Mouse (Mus musculus) layer of hippocampus, postnatal 14 days (tissue): Measurements from ENCODE around the gene Cx3cl1. TPM values are rescaled to one million over a fixed set of nuclear protein-coding genes. Genes with fewer than 3 reads are reported as not detected.

ENCODE experiments used
- DNase-seq, 2 experiments: peaks; one replicate each; pipeline ENCODE4 v3.0.0; 2021 to 2022; ENCODE audit warnings: low spot score in 2 of 2, mixed read lengths in 1 of 2
- total RNA-seq, 2 experiments: library from RNA; stranded (reverse); gene quantifications; 2 replicates each; pipeline ENCODE4 v1.2.3; 2021

Cx3cl1 gene
- total RNA-seq, 2 experiments from 2014 or later = 458 to 482 TPM

DNA sequence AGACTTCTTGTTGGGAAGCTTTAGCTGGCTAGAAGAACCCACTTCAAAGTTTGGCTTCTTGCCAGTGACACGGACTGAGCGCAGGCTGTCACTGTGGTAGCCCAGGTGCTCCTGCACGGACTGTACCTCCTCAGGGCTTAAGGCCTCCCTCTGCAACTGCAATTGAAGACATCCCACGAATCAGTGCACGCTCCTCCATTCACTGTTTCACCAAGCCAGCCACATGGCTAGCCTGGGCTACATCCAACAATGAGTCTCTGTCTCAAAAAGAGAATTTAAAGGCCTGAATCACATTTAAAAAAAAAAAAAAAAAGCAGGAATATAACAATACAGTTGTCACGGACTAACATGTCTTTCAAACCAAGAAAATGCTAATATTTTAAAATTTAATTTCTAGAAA lies 56.5 kb downstream of the Cx3cl1 start:
- DNase-seq = no peak

Other genes starting within 250 kb of the Cx3cl1 start
- 10 to 100 TPM; 53.2 to 67.5 TPM for gene Cpne2, start 239.0 kb upstream of the Cx3cl1 start, total RNA-seq
- 10 to 100 TPM; 30.5 to 34.3 TPM for gene Rspry1, start 170.1 kb upstream of the Cx3cl1 start, total RNA-seq
- 10 to 100 TPM; 42.1 to 44.5 TPM for gene Fam192a, start 170.0 kb upstream of the Cx3cl1 start, total RNA-seq
- gene Arl2bp, start 105.4 kb upstream of the Cx3cl1 start, total RNA-seq = 100 to 1,000 TPM; 152 to 167 TPM
- 10 to 100 TPM; 60.7 to 66.1 TPM for gene Pllp, start 75.7 kb upstream of the Cx3cl1 start, total RNA-seq
- under 1 TPM; 0.17 to 0.18 TPM for gene Ccl22, start 26.4 kb upstream of the Cx3cl1 start, total RNA-seq
- gene Ccl17, start 38.4 kb downstream of the Cx3cl1 start, total RNA-seq = 10 to 100 TPM in 1 of 2 experiments, 1 to 10 TPM in 1; 7.3 to 11.1 TPM
- gene Coq9, start 66.3 kb downstream of the Cx3cl1 start, total RNA-seq = 10 to 100 TPM; 80.7 to 97.6 TPM
- 10 to 100 TPM; 76.1 to 88.0 TPM for gene Ciapin1, start 66.3 kb downstream of the Cx3cl1 start, total RNA-seq
- 10 to 100 TPM; 50.0 to 57.8 TPM for gene Polr2c, start 85.4 kb downstream of the Cx3cl1 start, total RNA-seq
- gene Dok4, start 104.3 kb downstream of the Cx3cl1 start, total RNA-seq = 10 to 100 TPM; 50.2 to 54.1 TPM
- gene Ccdc102a, start 146.1 kb downstream of the Cx3cl1 start, total RNA-seq = 1 to 10 TPM; 2.7 to 3.8 TPM
- gene Adgrg5, start 151.7 kb downstream of the Cx3cl1 start, total RNA-seq = not detected
- gene Adgrg1, start 202.7 kb downstream of the Cx3cl1 start, total RNA-seq = 100 to 1,000 TPM; 113 to 146 TPM
- gene Adgrg3, start 245.7 kb downstream of the Cx3cl1 start, total RNA-seq = under 1 TPM in 1 of 2 experiments, not detected in 1; 0.48 TPM